Mouse (Mus musculus): ENCODE measurements at regions not wholly inside any gene's neighbourhood (a gene's known extent, or its start where the extent isn't known, plus 50 kb on each side); places are given as distances from the start of the nearest gene placed in this dataset.

DNA sequence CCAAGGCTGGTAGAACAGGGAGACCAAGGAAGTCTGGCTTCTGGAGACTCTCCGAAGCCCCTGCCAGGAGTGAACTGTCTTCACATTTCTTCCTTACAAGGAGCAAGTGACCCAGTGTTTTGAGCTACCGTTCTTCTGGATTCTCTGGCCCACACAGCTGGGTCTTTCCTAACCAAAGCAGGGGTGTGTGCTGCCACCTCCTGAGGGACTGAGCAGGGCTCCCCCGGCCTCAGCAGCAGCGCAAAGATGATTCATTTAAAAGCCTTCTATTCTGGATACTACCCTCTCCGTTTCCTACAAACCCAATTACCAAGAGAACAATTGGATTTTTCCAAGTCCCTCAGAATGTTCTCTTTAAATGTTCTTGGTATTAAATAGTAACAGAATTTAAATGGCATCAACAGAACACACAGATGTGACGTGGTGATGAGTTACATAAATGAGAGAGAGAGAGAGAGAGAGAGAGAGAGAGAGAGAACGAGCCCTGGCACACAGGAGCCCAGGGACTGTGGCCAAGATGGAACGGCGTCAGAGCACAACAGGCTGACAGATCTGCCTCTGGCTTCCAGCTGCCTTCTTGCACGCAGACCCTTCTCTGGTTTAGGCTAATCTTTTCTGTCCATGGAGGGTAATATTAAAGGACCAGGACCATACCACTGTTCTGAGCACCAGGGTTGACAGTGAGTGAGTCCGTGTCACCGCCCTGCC is 191.6 kb downstream of the Agtpbp1 start:
- intact Hi-C loops (cut with DNase I): no loop called here
- DNase-seq (ENCODE audit: low spot score in 2 of 2): peak; percentile 68 to 81

- DNase-seq (ENCODE audit: low spot score in 2 of 2): no peak
- intact Hi-C loops (cut with DNase I): no loop called here
These were observed 192.2 kb downstream of the Agtpbp1 start for GRCm38 (mm10) chr13:59392828-59393227.

DNA sequence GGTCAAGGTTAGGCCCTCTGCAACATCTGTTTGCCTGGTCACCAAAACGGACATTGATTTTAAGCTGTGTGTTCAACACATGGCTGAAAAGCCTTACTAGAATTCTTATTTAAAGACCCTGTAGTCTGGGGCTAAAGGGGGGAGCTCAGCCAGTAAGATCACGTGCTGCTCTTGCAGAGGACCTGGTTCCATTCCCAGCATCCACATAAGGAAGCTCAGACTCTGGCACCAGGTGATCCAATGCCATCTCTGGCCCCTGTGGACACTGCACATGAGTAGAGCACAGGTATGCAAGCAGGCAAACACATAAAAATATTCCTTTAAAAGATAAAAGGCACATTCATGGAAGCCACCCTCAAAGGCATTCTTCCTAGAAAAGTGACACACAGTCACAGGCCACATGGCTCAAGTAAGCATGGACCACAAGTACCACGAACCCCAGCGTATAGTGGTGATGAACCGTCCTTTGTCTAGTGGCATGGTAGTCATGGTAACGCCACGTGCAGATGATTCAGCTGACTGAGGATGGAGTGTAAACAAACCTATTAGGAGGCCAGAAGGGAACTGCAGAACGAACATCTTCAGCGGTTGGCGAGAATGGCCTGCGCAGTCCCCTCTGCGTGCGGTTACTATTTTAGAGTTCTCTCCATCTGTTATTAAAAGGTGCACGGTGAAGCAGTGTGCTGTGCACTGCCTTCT is 197.3 kb downstream of the Agtpbp1 start:
- no peak for DNase-seq (ENCODE audit: low spot score in 2 of 2)
- intact Hi-C loops (cut with DNase I): no loop called here

GRCm38 (mm10) chr13:59386935-59387540 is 198.0 kb downstream of the Agtpbp1 start:
- intact Hi-C loops (cut with DNase I): no loop called here

DNA sequence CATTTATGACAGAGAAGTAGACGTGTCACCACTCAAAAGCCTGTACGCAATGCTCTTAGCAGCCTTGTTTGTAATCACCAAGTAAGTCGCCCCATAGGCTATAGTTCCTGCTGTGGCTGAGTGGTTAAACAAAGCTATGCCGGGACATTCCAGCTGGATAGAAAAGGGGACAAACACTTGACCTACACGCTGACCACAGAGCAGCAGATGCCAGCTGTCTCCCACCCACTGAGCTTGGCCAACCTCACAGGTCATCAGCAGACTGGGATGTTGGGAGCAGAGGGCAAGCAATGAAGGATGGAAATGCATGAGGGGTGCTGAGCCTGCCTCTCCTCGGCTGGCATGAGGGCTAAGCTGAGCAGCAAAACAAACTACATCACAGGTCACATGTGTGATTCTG is 199.2 kb downstream of the Agtpbp1 start:
- intact Hi-C loops (cut with DNase I): no loop called here
- DNase-seq (ENCODE audit: low spot score in 2 of 2): no peak

More at GRCm38 (mm10) chr13:59386935-59387540, 198.0 kb downstream of the Agtpbp1 start:
- DNase-seq (ENCODE audit: low spot score in 2 of 2): no peak

DNA sequence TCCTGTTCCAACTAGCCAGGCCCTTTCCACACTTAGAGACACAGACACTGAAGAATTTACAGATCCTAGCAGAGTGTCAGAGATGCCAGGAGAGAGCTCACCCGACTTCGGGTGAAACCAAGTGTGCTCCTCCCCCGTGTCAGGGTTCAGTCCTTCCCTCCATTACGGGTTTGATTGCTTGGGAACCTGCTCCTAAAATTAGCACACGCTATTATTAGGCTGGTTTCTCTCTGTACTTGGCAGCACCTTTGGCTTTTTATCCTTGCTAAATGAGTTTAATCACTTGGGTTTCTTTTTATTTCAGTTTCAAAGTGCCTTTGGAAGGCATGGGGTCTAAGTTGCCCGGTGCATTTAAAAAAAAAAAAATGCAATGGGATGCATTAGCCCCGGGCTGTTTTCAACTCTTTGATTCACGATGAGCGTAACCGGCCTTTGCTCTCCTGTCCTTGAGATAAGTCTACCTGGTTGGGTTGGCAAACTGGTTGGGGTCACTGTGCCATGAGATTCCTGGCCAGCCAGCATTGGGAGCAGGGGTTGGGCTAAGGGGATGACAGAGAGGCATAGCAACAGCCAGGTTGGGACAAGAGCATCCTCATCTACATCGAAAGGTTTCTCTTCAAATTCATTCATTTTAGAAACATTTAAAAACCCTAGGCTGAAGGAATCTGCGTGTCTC is 214.7 kb downstream of the Agtpbp1 start:
- DNase-seq (ENCODE audit: low spot score in 2 of 2): no peak
- intact Hi-C loops (cut with DNase I): no loop called here

- no peak for DNase-seq (ENCODE audit: low spot score in 2 of 2)
- intact Hi-C loops (cut with DNase I): loop anchor here (10.0 kb wide), 1 partner anchor 564 kb away; the partner anchor contains the start of gene Ntrk2
These were observed 216.2 kb downstream of the Agtpbp1 start for GRCm38 (mm10) chr13:59368550-59369449.

GRCm38 (mm10) chr13:59365460-59365859 is 219.6 kb downstream of the Agtpbp1 start:
- DNase-seq (ENCODE audit: low spot score in 2 of 2): peak; percentile 88 to 91

GRCm38 (mm10) chr13:59363428-59363827 is 221.6 kb downstream of the Agtpbp1 start:
- peak; percentile 35 to 67 for DNase-seq (ENCODE audit: low spot score in 2 of 2)
- intact Hi-C loops (cut with DNase I): loop anchor here (10.0 kb wide), 1 partner anchor 559 kb away; the partner anchor contains the start of gene Ntrk2

More at GRCm38 (mm10) chr13:59365460-59365859, 219.6 kb downstream of the Agtpbp1 start:
- intact Hi-C loops (cut with DNase I): loop anchor here (2.0 to 10.0 kb wide), 2 partner anchors 561 to 727 kb away; partner anchors contain the start of gene Ntrk2

GRCm38 (mm10) chr13:59361323-59361722 is 223.7 kb downstream of the Agtpbp1 start:
- intact Hi-C loops (cut with DNase I): loop anchor here (10.0 kb wide), 1 partner anchor 557 kb away; the partner anchor contains the start of gene Ntrk2
- peak; percentile 41 to 45 for DNase-seq (ENCODE audit: low spot score in 2 of 2)

DNA sequence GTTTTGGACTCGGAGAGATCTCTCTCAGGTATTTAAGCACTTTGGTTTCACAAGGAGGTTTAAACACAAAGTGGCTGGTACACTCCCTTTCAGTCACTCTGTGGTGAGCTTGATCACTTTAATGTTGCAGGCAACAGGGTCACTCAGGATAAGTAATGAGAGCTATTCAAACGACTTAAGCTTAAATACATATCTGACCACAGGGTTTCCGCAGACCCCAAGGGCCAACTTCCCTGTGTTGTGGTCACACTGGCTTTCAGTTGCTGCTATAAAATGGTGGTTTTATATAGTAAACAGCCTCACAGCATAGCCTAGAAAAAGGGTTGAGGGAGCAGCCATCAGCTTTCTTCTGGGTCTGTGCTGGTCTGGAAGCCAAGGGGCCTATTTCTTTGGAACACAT is 225.0 kb downstream of the Agtpbp1 start:
- intact Hi-C loops (cut with DNase I): loop anchor here (10.0 kb wide), 1 partner anchor 555 kb away; the partner anchor contains the start of gene Ntrk2

DNA sequence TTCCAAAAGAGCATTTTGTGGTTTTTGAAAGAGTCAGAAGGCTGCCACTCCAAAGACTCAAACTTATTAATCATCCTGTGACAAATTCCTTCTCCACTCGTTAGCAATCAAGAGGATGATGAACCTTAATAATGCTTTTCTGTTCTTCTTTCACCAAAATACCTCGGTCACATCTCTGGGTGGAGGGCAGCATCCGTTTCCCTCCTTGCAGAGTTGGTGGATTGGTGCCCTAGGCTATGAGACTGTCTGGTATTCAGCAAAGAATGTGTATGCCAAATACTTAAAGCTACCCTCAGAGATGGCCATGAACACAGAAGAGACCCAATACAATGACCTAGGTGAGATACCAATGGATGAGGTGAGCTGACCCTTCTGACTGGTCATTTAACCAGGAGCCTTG is 226.6 kb downstream of the Agtpbp1 start:
- intact Hi-C loops (cut with DNase I): no loop called here

More for the DNA sequence above, 225.0 kb downstream of the Agtpbp1 start:
- DNase-seq (ENCODE audit: low spot score in 2 of 2): no peak

GRCm38 (mm10) chr13:59351461-59351860 is 233.6 kb downstream of the Agtpbp1 start:
- DNase-seq (ENCODE audit: low spot score in 2 of 2): peak; percentile 39 to 62
- intact Hi-C loops (cut with DNase I): no loop called here

More for the DNA sequence above, 226.6 kb downstream of the Agtpbp1 start:
- no peak for DNase-seq (ENCODE audit: low spot score in 2 of 2)

DNA sequence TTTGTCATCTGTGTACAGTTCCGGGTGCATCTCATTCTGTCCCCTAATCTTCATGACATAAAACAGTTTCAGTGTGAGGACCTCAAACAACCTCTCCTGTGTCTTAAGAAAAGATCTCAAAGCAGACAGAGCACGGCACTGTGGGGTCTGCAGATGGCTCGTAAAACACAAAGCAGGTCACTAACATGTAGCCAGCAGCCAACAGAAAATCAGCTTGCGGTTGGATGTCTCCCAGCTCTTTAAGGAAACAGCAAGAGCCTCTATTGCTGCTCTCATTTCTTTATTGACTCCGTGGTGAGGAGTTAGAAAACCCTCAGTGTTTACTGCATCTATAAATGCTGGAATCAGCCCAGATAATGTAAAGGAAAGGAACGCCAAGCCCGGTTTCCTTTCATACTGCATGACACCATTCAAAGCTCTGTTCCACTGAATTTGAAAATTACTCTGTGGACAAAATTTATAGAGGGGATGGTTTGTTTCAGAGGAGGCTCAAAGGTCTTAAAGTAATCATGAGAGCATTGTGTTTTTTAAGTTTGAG is 234.3 kb downstream of the Agtpbp1 start:
- DNase-seq (ENCODE audit: low spot score in 2 of 2): peak in 1 of 2 experiments; percentile 39
- intact Hi-C loops (cut with DNase I): no loop called here

DNA sequence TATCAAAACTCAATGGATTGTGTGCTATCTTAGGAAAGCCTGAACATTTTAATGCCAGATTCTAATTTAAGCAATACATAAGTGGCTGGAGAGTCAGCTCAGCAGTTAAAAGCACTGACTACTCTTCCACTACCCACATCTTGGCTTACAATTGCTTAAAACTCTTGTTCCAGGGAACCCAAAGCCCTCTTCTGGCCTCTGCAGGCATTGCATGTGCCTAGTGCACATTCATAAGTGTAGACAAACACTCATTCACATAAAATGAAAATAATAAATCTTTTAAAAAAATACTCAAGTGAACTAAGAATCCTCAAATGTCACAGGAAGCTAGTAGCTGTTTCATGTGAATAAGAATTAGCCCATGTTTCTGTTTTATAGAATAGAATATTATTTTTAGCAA is 236.5 kb downstream of the Agtpbp1 start:
- intact Hi-C loops (cut with DNase I): no loop called here
- no peak for DNase-seq (ENCODE audit: low spot score in 2 of 2)

- intact Hi-C loops (cut with DNase I): no loop called here
- DNase-seq (ENCODE audit: low spot score in 2 of 2): no peak
These were observed 243.2 kb downstream of the Agtpbp1 start for GRCm38 (mm10) chr13:59341871-59342270.

- intact Hi-C loops (cut with DNase I): no loop called here
- DNase-seq (ENCODE audit: low spot score in 2 of 2): no peak
These were observed 246.6 kb downstream of the Agtpbp1 start for GRCm38 (mm10) chr13:59338436-59338835.

DNA sequence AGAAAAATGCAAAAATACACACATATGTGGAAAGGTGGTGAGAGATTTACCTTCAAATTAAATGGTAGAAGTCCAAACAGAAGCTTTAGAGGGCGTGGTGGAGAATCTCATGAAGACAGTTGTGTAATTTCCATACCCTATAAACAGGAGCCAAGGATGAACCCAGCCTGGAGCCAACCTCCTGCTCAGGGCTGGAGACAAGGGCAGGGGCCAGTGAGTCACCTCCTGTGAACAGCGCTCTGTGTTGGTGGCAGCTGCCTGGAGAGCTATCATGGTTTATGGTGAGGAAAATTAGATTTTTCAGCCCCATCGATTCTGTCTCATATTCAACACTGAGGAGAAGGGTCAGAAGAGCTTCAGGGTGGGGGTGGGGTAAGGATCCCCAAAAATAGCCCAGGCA is 261.1 kb downstream of the Agtpbp1 start:
- no peak for DNase-seq (ENCODE audit: low spot score in 2 of 2)
- intact Hi-C loops (cut with DNase I): no loop called here
